Mouse (Mus musculus) midbrain, embryonic 14.5 days (tissue): ENCODE data around the gene Olfr12. TPM values are rescaled to one million over a fixed set of nuclear protein-coding genes. Genes with fewer than 3 reads are reported as not detected.

ENCODE experiments used
- ATAC-seq: fragments of 200-750 bp; cut with Nextera tagmentation; 2 replicates; pipeline ENCODE4 v1.8.0; 2017; ENCODE audit warnings: moderate number of reproducible peaks, moderate library complexity; ENCODE audit not compliant: low FRiP score, low TSS enrichment
- DNase-seq: peaks from one replicate; pipeline ENCODE4 v3.0.0-alpha.2; 2015
- H3K27ac ChIP-seq: fragments of 300-500 bp; sonication (generic); replicated peaks from 2 replicates; pipeline ENCODE4 v1.5.1; 2014; ENCODE audit warnings: mild to moderate bottlenecking, low read depth, low read length, moderate library complexity
- H3K27me3 ChIP-seq: fragments of 300-500 bp; sonication (generic); 2 replicates; pipeline ENCODE4 v1.6.1; 2014; ENCODE audit warnings: low read length, control low read depth, mixed read lengths; ENCODE audit not compliant: control insufficient read depth, insufficient read depth
- H3K36me3 ChIP-seq: fragments of 300-500 bp; sonication (generic); 2 replicates; pipeline ENCODE4 v1.6.1; 2014; ENCODE audit warnings: low read length, control low read depth; ENCODE audit not compliant: control insufficient read depth, insufficient read depth
- H3K4me1 ChIP-seq: fragments of 300-500 bp; sonication (generic); 2 replicates; pipeline ENCODE4 v1.6.1; 2014; ENCODE audit warnings: mild to moderate bottlenecking, antibody characterized with exemption, low read length, control low read depth; ENCODE audit not compliant: control insufficient read depth, insufficient read depth
- H3K4me2 ChIP-seq: fragments of 300-500 bp; sonication (generic); 2 replicates; pipeline ENCODE4 v1.6.1; 2014; ENCODE audit warnings: mild to moderate bottlenecking, low read length, moderate library complexity
- H3K4me3 ChIP-seq: fragments of 300-500 bp; sonication (generic); replicated peaks from 2 replicates; pipeline ENCODE4 v1.5.1; 2014; ENCODE audit warnings: low read depth, low read length
- H3K9ac ChIP-seq: fragments of 300-500 bp; sonication (generic); replicated peaks from 2 replicates; pipeline ENCODE4 v1.6.1; 2014; ENCODE audit warnings: mild to moderate bottlenecking, low read length, moderate library complexity
- H3K9me3 ChIP-seq: fragments of 300-500 bp; sonication (generic); 2 replicates; pipeline ENCODE4 v1.6.1; 2016; ENCODE audit warnings: low read length, control low read depth, mixed read lengths; ENCODE audit not compliant: control insufficient read depth
- WGBS: fragments of 180-500 bp; shearing (Covaris S2); extraction: QIAGEN DNeasy Blood & Tissue Kit; methylation state at CpG from one replicate; pipeline ENCODE4 v1.1.7; 2014; 5-methylcytosine and 5-hydroxymethylcytosine counted together
- polyA plus RNA-seq: library from polyadenylated mRNA; unstranded; fragments of >200 nt; fragmentation: Nextera tagmentation; extraction: Ambion mirVana; gene quantifications from 2 replicates; pipeline ENCODE4 v1.2.1, GENCODE M21; 2014

Olfr12 gene
- polyA plus RNA-seq, 1 experiment from 2014 or later, result not detected

GRCm38 (mm10) chr1:92614516-92614915 lies 3.1 kb upstream of the Olfr12 start:
- Histone ChIP-seq H3K27ac (no peak overlapping the region), H3K9me3 (no peaks in the 10 kb centered on the region), H3K9ac (no peak overlapping the region), H3K27me3 (no peaks in the 10 kb centered on the region), H3K4me1 (0 out of 2 replicates have a peak, but pooled peaks cover 8% of the 10 kb centered on the region), H3K4me2 (no peak overlapping the region), H3K36me3 (no peaks in the 10 kb centered on the region), H3K4me3 (no peak overlapping the region)
- DNase-seq, result peak; percentile 76
- 10% methylated on average over 1 of the region's 1 CpGs for WGBS
- ATAC-seq, result no peak

DNA sequence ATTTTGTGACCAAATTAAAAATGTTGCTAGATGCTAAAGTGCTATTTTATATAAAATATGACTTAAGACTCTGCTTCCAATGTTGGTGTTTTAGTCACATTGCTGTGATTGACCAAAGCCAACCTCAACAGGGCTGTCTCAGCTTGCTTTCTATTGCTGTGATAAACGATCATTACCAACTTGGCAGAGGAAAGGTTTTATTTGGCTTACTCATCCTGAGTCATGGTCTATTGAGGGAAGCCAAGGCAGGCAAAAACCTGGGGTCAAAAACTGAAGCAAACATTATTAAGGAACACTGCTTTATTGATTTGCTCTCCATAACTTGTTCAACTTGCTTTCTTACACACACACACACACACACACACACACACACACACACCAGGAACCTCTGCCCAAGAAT lies 1.5 kb upstream of the Olfr12 start:
- Histone ChIP-seq H3K4me1 (0 out of 2 replicates have a peak, but pooled peaks cover 8% of the 10 kb centered on the region), H3K9ac (no peak overlapping the region), H3K4me3 (no peak overlapping the region), H3K4me2 (no peak overlapping the region), H3K27ac (no peak overlapping the region), H3K9me3 (no peaks in the 10 kb centered on the region), H3K27me3 (no peaks in the 10 kb centered on the region), H3K36me3 (no peaks in the 10 kb centered on the region)
- ATAC-seq, result no peak
- WGBS, result 85% methylated on average over 1 of the region's 1 CpGs
- no peak for DNase-seq

GRCm38 (mm10) chr1:92618360-92618759 lies 772 bp downstream of the Olfr12 start:
- H3K9ac ChIP-seq, result no peak overlapping the region
- H3K36me3 ChIP-seq, result no peaks in the 10 kb centered on the region
- WGBS, result 70% methylated on average over 4 of the region's 4 CpGs
- H3K4me3 ChIP-seq, result no peak overlapping the region
- no peak overlapping the region for H3K4me2 ChIP-seq
- ATAC-seq, result no peak
- no peaks in the 10 kb centered on the region for H3K27me3 ChIP-seq
- H3K9me3 ChIP-seq, result no peaks in the 10 kb centered on the region
- no peak overlapping the region for H3K27ac ChIP-seq
- DNase-seq, result no peak
- 0 out of 2 replicates have a peak, but pooled peaks cover 5% of the 10 kb centered on the region for H3K4me1 ChIP-seq

GRCm38 (mm10) chr1:92628227-92628626 lies 10.6 kb downstream of the Olfr12 start:
- DNase-seq, result no peak
- Histone ChIP-seq H3K36me3 (no peaks in the 10 kb centered on the region), H3K9ac (no peak overlapping the region), H3K4me1 (no peaks in the 10 kb centered on the region), H3K4me3 (no peak overlapping the region), H3K4me2 (no peak overlapping the region), H3K9me3 (no peaks in the 10 kb centered on the region), H3K27me3 (no peaks in the 10 kb centered on the region), H3K27ac (no peak overlapping the region)
- no peak for ATAC-seq
- WGBS, result 76% methylated on average over 4 of the region's 4 CpGs

GRCm38 (mm10) chr1:92632196-92632595 lies 14.6 kb downstream of the Olfr12 start:
- H3K4me1 ChIP-seq, result no peaks in the 10 kb centered on the region
- H3K27ac ChIP-seq, result no peak overlapping the region
- DNase-seq, result no peak
- 88% methylated on average over 5 of the region's 5 CpGs for WGBS
- H3K4me2 ChIP-seq, result no peak overlapping the region
- H3K4me3 ChIP-seq, result no peak overlapping the region
- no peak overlapping the region for H3K9ac ChIP-seq
- peaks cover 22% of the 10 kb centered on the region for H3K36me3 ChIP-seq
- no peaks in the 10 kb centered on the region for H3K27me3 ChIP-seq
- ATAC-seq, result no peak
- no peaks in the 10 kb centered on the region for H3K9me3 ChIP-seq

GRCm38 (mm10) chr1:92632948-92633347 lies 15.4 kb downstream of the Olfr12 start:
- ATAC-seq (no peak), DNase-seq (no peak)
- H3K27me3 ChIP-seq, result no peaks in the 10 kb centered on the region
- no peak overlapping the region for H3K27ac ChIP-seq
- WGBS, result 78% methylated on average over 6 of the region's 6 CpGs
- no peaks in the 10 kb centered on the region for H3K9me3 ChIP-seq
- H3K9ac ChIP-seq, result no peak overlapping the region
- H3K4me2 ChIP-seq, result no peak overlapping the region
- H3K36me3 ChIP-seq, result peaks cover 27% of the 10 kb centered on the region
- no peak overlapping the region for H3K4me3 ChIP-seq
- H3K4me1 ChIP-seq, result no peaks in the 10 kb centered on the region

GRCm38 (mm10) chr1:92633726-92634125 lies 16.1 kb downstream of the Olfr12 start:
- Histone ChIP-seq H3K4me2 (no peak overlapping the region), H3K4me3 (no peak overlapping the region), H3K4me1 (no peaks in the 10 kb centered on the region), H3K36me3 (peaks cover 30% of the 10 kb centered on the region), H3K9ac (no peak overlapping the region), H3K27ac (no peak overlapping the region), H3K9me3 (no peaks in the 10 kb centered on the region), H3K27me3 (no peaks in the 10 kb centered on the region)
- DNase-seq (no peak), ATAC-seq (no peak)
- WGBS, result 88% methylated on average over 8 of the region's 8 CpGs

DNA sequence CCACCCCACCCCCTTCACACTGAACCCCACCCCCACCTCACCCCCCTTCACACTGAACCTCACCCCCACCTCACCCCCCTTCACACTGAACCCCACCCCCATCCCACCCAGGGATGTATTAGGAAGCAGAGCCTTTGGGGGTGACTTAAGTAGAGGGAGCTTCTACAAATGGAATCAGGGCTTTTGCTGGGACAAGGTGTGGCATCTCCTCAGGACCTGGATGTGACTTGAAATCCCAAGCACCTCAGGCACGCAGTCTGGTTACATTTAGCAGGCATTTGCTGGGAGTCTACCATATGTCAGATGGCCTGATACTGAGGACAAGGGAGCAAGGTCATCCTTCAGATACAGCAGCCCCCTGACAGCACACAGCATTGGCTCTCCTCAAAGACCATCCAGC lies 17.0 kb downstream of the Olfr12 start:
- Histone ChIP-seq H3K4me3 (no peak overlapping the region), H3K4me1 (no peaks in the 10 kb centered on the region), H3K4me2 (no peak overlapping the region), H3K27me3 (no peaks in the 10 kb centered on the region), H3K36me3 (peaks cover 36% of the 10 kb centered on the region), H3K9me3 (no peaks in the 10 kb centered on the region), H3K27ac (no peak overlapping the region), H3K9ac (no peak overlapping the region)
- no peak for ATAC-seq
- DNase-seq, result no peak
- WGBS, result 64% methylated on average over 1 of the region's 1 CpGs

GRCm38 (mm10) chr1:92634976-92635599 lies 17.5 kb downstream of the Olfr12 start:
- no peak overlapping the region for H3K27ac ChIP-seq
- no peak overlapping the region for H3K4me2 ChIP-seq
- H3K9me3 ChIP-seq, result no peaks in the 10 kb centered on the region
- no peak overlapping the region for H3K9ac ChIP-seq
- H3K27me3 ChIP-seq, result no peaks in the 10 kb centered on the region
- WGBS, result 69% methylated on average over 4 of the region's 4 CpGs
- ATAC-seq (peak; percentile 53; the same call in 1 of the 2 replicates), DNase-seq (peak; percentile 53)
- peaks cover 36% of the 10 kb centered on the region for H3K36me3 ChIP-seq
- H3K4me3 ChIP-seq, result no peak overlapping the region
- no peaks in the 10 kb centered on the region for H3K4me1 ChIP-seq
